Mouse (Mus musculus) liver, embryonic 13.5 days (tissue): Measurements from ENCODE around the gene Cabp7. TPM values are rescaled to one million over a fixed set of nuclear protein-coding genes. Genes with fewer than 3 reads are reported as not detected.
"Not testable (repeated sequence)": the region's sequence is repeated elsewhere in the genome, so short reads cannot be mapped to it uniquely, and the experiment has no call there.

Source experiments
- ATAC-seq: fragments of 200-750 bp; cut with Nextera tagmentation; 2 replicates; pipeline ENCODE4 v1.8.0; 2017; ENCODE audit warnings: low read depth, mild to moderate bottlenecking, moderate number of reproducible peaks, moderate library complexity
- DNase-seq: peaks from one replicate; pipeline ENCODE4 v3.0.0; 2022
- H3K27ac ChIP-seq: fragments of 300-500 bp; sonication (generic); 2 replicates; pipeline ENCODE4 v1.5.1; 2015; ENCODE audit warnings: moderate library complexity, mild to moderate bottlenecking, inconsistent platforms
- H3K27me3 ChIP-seq: fragments of 300-500 bp; sonication (generic); 2 replicates; pipeline ENCODE4 v1.6.1; 2015; ENCODE audit warnings: mild to moderate bottlenecking, inconsistent platforms
- H3K36me3 ChIP-seq: fragments of 300-500 bp; sonication (generic); 2 replicates; pipeline ENCODE4 v1.6.1; 2015; ENCODE audit warnings: mild to moderate bottlenecking, inconsistent platforms
- H3K4me1 ChIP-seq: fragments of 300-500 bp; sonication (generic); replicated peaks from 2 replicates; pipeline ENCODE4 v1.6.1; 2015; ENCODE audit warnings: inconsistent platforms
- H3K4me2 ChIP-seq: fragments of 300-500 bp; sonication (generic); 2 replicates; pipeline ENCODE4 v1.6.1; 2015; ENCODE audit warnings: inconsistent platforms, mild to moderate bottlenecking, moderate library complexity
- H3K4me3 ChIP-seq: fragments of 300-500 bp; sonication (generic); replicated peaks from 2 replicates; pipeline ENCODE4 v1.5.1; 2015; ENCODE audit warnings: mild to moderate bottlenecking, inconsistent platforms
- H3K9ac ChIP-seq: fragments of 300-500 bp; sonication (generic); 2 replicates; pipeline ENCODE4 v1.6.1; 2015; ENCODE audit warnings: mild to moderate bottlenecking, inconsistent platforms
- H3K9me3 ChIP-seq: fragments of 300-500 bp; sonication (generic); replicated peaks from 2 replicates; pipeline ENCODE4 v1.6.1; 2016; ENCODE audit warnings: inconsistent platforms
- WGBS: fragments of 180-500 bp; shearing (Covaris S2); methylation state at CpG from one replicate; pipeline ENCODE4 v1.1.7; 2015; ENCODE audit not compliant: insufficient replicate concordance; 5-methylcytosine and 5-hydroxymethylcytosine counted together
- polyA plus RNA-seq: library from polyadenylated mRNA; unstranded; fragments of >200 nt; fragmentation: Nextera tagmentation; extraction: Ambion mirVana; gene quantifications from 2 replicates; pipeline ENCODE4 v1.2.1, GENCODE M21; 2015

Cabp7 gene
- polyA plus RNA-seq, 1 experiment from 2014 or later, result not detected

DNA sequence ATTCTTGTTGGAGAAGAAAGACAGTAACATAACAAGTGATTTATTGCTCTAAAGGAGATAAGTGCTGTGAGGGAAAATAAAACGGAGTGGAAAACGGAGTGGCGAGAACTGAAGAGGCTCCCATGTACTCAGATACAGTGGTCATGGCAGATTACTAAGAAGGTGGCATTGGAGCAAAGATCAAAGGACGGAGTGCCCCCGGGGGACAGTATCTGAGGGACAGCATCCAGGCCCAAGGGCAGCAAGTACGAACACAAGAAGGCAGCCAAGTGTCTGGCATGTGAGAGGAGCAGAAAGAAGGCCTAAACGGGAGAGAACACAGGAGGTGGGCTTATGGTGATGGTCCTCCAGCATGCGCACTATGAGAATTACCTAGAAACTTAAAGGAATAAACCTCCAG lies 24.9 kb downstream of the Cabp7 start:
- no peaks in the 10 kb centered on the region for H3K27me3 ChIP-seq
- no peak overlapping the region for H3K9ac ChIP-seq
- H3K27ac ChIP-seq, result no peak overlapping the region
- no peak overlapping the region for H3K4me3 ChIP-seq
- peaks cover 9% of the 10 kb centered on the region; the same call in 1 of the 2 replicates for H3K4me1 ChIP-seq
- H3K36me3 ChIP-seq, result 0 out of 2 replicates have a peak, but pooled peaks cover 11% of the 10 kb centered on the region
- DNase-seq (no peak), ATAC-seq (no peak)
- H3K9me3 ChIP-seq, result no peaks in the 10 kb centered on the region
- H3K4me2 ChIP-seq, result no peak overlapping the region
- 82% methylated on average over 8 of the region's 8 CpGs for WGBS

DNA sequence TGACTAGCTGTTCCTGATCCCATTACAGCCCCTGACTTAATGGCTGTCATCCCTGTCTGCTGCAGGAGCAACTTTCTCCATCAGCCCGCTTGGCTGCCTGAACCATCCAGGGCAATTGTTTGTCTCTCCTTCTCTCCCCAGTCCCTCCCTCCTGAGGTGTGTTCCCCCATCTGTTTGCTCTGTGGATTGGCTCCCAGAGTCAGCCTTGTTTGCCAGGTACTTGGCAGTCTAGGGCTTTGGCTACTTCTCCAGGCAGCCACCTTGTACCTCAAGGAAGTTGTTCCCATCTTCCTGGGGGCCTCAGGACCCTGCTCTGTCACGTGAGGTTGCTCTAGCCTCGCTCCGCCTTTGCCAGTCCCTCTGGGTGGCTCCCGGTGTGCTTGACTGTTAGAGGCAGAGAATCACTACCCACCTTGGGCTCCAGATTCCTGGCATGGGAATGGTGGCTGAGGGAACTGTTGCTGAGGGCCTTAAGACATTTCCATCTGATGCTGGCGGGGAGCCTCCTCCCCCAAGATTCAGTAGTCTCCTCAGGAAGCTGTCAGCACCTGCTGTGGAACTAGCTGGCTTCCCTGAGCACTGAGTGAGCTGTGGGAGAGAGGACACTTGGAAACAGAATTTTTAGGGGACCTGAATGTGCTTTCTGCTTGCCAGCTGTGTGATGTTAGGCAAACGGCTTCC lies 25.5 kb downstream of the Cabp7 start:
- H3K9ac ChIP-seq, result no peak overlapping the region
- peaks cover 9% of the 10 kb centered on the region; the same call in 1 of the 2 replicates for H3K4me1 ChIP-seq
- no peak overlapping the region for H3K4me3 ChIP-seq
- ATAC-seq, result no peak
- H3K27ac ChIP-seq, result no peak overlapping the region
- DNase-seq, result no peak
- 0 out of 2 replicates have a peak, but pooled peaks cover 11% of the 10 kb centered on the region for H3K36me3 ChIP-seq
- WGBS, result 64% methylated on average over 7 of the region's 7 CpGs
- no peak overlapping the region for H3K4me2 ChIP-seq
- H3K9me3 ChIP-seq, result no peaks in the 10 kb centered on the region
- H3K27me3 ChIP-seq, result no peaks in the 10 kb centered on the region

DNA sequence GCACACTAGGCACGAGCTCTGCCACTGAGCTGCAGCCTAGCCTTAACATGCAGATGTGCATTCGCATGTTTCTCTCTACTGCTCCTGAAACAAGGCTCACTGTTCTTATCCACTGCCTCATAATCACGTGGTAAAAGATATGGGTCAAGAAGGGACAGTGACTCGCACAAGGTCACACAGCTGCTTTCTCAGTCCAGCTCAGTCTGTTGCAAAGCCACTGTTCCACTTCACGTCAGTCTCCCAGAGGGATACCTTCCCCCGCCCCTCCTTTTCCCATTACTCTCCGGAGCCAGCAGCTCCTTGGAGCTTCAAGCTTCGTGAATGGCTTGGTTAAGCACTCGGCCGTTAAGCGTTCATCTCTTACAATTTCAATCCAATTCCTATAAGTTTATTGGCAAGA lies 26.2 kb downstream of the Cabp7 start:
- peaks cover 9% of the 10 kb centered on the region; the same call in 1 of the 2 replicates for H3K4me1 ChIP-seq

DNA sequence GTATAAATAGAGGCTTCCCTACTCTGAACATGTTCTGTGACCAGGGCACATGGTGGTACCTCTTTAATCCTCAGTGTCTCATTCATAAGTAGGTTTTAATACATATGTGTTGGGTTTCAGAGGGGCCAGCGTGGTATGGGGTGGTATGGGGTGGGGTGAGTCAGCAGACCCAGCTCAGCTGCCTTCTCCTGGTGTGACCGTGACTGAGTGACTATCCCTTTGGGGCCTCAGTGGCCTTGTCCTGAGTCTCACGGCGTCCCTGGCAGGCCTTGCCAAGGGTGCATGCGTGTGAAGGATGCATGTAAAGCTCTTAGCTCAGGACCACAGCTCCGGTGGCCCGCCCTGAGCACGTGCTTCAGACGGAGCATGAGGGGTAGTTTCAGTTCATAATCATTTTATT lies 26.6 kb downstream of the Cabp7 start:
- H3K27me3 ChIP-seq, result no peaks in the 10 kb centered on the region
- H3K9ac ChIP-seq, result no peak overlapping the region
- H3K4me2 ChIP-seq, result no peak overlapping the region
- ATAC-seq (no peak), DNase-seq (no peak)
- H3K27ac ChIP-seq, result no peak overlapping the region
- H3K4me3 ChIP-seq, result no peak overlapping the region
- 0 out of 2 replicates have a peak, but pooled peaks cover 11% of the 10 kb centered on the region for H3K36me3 ChIP-seq
- WGBS, result 72% methylated on average over 9 of the region's 9 CpGs
- no peaks in the 10 kb centered on the region for H3K9me3 ChIP-seq
- H3K4me1 ChIP-seq, result peaks cover 9% of the 10 kb centered on the region; the same call in 1 of the 2 replicates

More for the DNA sequence above, 26.2 kb downstream of the Cabp7 start:
- Histone ChIP-seq H3K9ac (no peak overlapping the region), H3K9me3 (no peaks in the 10 kb centered on the region), H3K4me3 (no peak overlapping the region), H3K27ac (no peak overlapping the region), H3K27me3 (no peaks in the 10 kb centered on the region), H3K4me2 (no peak overlapping the region), H3K36me3 (0 out of 2 replicates have a peak, but pooled peaks cover 11% of the 10 kb centered on the region)
- ATAC-seq, result no peak
- 70% methylated on average over 11 of the region's 11 CpGs for WGBS
- DNase-seq, result no peak

DNA sequence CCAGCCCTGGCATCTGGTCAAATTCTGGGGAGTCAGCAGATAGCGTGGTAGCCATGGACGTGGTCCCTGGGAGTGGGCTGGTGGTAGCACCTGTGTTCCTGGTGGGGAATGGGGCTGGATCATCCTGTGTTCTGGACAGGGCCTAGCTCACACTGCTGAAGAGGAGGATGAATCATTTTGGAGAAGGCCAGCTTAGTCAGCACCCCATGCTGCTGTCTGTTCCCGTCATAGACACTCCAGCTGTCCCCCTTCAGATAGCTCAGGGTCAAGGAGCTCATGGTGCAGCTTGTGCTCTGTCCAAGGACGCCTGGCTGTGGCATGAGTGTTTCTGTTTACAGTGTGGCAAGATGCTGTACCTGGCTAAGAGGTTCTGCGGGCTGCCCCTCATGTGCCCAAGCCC lies 28.0 kb downstream of the Cabp7 start:
- 72% methylated on average over 5 of the region's 5 CpGs for WGBS
- Histone ChIP-seq H3K27me3 (no peaks in the 10 kb centered on the region), H3K9me3 (no peaks in the 10 kb centered on the region), H3K36me3 (0 out of 2 replicates have a peak, but pooled peaks cover 3% of the 10 kb centered on the region), H3K9ac (0 out of 2 replicates have a peak overlapping the region, but pooled peaks have one; percentile 5), H3K27ac (no peak overlapping the region), H3K4me2 (no peak overlapping the region), H3K4me1 (peaks cover 9% of the 10 kb centered on the region; the same call in 1 of the 2 replicates), H3K4me3 (no peak overlapping the region)
- DNase-seq (no peak), ATAC-seq (no peak)

DNA sequence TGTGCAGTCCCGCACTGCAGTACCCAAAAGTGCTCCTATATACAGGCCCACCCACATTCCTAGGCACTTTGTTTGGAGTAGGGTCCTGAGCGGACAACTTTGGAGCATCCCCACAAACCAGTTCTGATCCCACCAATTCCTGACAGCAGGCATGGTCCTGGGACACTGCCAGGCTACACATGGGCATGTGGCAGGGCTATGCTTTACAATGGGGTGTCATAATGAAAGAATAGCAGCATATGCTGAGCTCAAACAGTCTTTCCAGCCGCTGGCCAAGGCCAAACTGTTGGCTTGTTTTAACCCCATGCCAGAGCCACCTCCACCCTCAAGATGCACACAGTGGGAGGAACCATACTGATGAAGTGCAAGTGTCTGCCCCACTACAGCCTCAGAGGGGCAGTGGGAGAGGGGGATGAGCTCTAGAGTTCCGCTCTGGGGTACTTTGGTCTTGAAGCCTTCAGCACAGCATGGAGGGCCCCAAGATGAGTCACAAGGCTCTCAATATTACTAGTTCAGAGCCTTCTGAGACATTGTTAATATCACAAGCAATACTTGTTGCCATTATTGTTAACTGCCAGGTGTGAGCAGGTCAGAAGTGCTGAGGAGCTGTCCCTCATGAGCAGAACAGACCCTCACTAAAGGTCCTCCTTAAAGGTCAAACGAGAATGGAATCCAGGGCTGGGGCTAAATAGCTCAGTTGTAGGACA lies 29.9 kb downstream of the Cabp7 start:
- ATAC-seq, result no peak
- WGBS, result 73% methylated on average over 5 of the region's 5 CpGs

DNA sequence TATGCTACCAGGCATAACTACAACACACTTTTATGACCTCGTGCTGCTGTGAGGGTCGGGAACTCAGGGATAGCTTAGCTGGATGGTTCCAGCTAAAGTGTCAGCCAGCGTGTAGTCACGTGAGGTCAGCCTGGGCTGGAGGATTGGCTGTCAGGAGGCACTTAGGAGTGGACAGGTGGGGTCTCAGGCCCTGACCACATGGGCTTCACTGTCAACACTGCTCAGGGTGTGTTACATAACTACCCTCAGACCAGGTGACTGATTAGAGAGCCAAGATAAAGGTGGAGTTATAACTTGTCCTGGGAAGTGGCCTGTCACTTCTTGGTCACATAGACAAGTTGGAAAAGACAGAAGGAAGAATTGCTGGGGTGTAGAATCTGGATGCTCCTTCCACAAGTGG lies 31.0 kb downstream of the Cabp7 start:
- Histone ChIP-seq H3K4me1 (peaks cover 9% of the 10 kb centered on the region; the same call in 1 of the 2 replicates), H3K9ac (no peak overlapping the region), H3K4me2 (no peak overlapping the region), H3K27me3 (no peaks in the 10 kb centered on the region), H3K27ac (no peak overlapping the region), H3K4me3 (no peak overlapping the region), H3K9me3 (no peaks in the 10 kb centered on the region), H3K36me3 (no peaks in the 10 kb centered on the region)
- no peak for ATAC-seq
- DNase-seq, result no peak
- WGBS, result 75% methylated on average over 4 of the region's 4 CpGs

More for the DNA sequence above, 29.9 kb downstream of the Cabp7 start:
- Histone ChIP-seq H3K9ac (no peak overlapping the region), H3K27ac (no peak overlapping the region), H3K4me1 (peaks cover 9% of the 10 kb centered on the region; the same call in 1 of the 2 replicates), H3K4me2 (no peak overlapping the region), H3K27me3 (no peaks in the 10 kb centered on the region), H3K9me3 (no peaks in the 10 kb centered on the region), H3K4me3 (no peak overlapping the region), H3K36me3 (no peaks in the 10 kb centered on the region)
- DNase-seq, result no peak

DNA sequence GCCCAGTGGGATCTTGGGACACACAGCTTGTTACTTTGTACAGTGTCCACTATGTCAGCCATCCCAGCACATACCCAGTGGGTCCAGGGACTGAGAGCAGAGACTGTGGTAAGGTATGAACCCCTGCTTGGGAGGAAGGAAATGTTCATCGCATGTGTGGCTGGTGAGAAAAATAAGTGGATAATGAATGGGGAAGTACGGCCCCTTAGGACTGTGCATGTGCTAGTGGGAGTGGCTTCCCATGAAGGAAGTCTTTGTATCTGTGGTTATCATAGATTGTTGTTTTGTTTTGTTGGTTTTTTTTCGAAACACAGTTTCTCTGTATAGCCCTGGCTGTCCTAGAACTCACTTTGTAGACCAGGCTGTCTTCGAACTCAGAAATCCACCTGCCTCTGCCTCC lies 31.9 kb downstream of the Cabp7 start:
- no peaks in the 10 kb centered on the region for H3K36me3 ChIP-seq
- H3K9me3 ChIP-seq, result no peaks in the 10 kb centered on the region
- no peak overlapping the region for H3K27ac ChIP-seq
- no peaks in the 10 kb centered on the region for H3K27me3 ChIP-seq
- no peak overlapping the region for H3K4me3 ChIP-seq
- WGBS, result 28% methylated on average over 4 of the region's 4 CpGs
- H3K4me1 ChIP-seq, result peaks cover 5% of the 10 kb centered on the region; the same call in 1 of the 2 replicates
- H3K9ac ChIP-seq, result no peak overlapping the region
- no peak for ATAC-seq
- H3K4me2 ChIP-seq, result no peak overlapping the region
- DNase-seq, result no peak

DNA sequence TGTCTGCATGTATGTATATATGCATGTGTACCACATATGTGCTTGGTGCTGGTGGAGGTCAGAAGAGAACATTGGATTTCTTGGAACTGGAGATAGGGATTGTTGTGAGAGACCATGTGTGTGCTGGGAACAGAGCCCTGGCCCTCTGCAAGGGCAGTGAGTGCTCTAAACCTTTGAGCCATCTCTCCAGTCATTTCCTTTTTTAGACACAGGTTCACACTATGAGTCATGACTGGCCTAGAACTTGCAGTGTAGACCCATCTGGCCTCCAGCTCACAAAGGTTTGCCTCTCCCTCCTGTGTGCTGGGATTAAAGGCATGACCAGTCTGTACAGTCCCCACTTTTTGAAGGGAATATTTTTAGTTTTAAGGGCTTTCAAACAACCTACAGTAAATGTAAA lies 33.8 kb downstream of the Cabp7 start:
- ATAC-seq (no peak), DNase-seq (no peak)
- no peak overlapping the region for H3K9ac ChIP-seq

DNA sequence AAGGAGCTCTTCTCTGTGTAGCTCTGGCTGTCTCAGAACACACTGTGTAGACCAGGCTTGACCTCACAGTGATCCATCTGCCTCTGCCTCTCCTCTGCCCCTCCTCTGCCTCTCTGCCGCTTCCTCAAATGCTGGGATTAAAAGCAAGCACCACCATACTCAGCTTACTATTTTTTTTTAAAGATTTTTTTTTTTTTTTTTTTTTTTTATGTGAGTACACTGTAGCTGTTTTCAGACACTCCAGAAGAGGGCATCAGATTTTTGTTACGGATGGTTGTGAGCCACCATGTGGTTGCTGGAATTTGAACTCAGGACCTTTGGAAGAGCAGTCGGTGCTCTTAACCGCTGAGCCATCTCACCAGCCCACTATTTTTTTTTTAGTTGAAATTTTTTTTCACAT lies 36.4 kb downstream of the Cabp7 start:
- not testable (repeated sequence) for H3K4me2 ChIP-seq

More for the DNA sequence above, 33.8 kb downstream of the Cabp7 start:
- H3K4me2 ChIP-seq, result no peak overlapping the region
- H3K4me1 ChIP-seq, result no peaks in the 10 kb centered on the region; the same call in 1 of the 2 replicates
- H3K9me3 ChIP-seq, result no peaks in the 10 kb centered on the region
- H3K4me3 ChIP-seq, result no peak overlapping the region
- no peaks in the 10 kb centered on the region for H3K27me3 ChIP-seq
- no peak overlapping the region for H3K27ac ChIP-seq
- H3K36me3 ChIP-seq, result no peaks in the 10 kb centered on the region

DNA sequence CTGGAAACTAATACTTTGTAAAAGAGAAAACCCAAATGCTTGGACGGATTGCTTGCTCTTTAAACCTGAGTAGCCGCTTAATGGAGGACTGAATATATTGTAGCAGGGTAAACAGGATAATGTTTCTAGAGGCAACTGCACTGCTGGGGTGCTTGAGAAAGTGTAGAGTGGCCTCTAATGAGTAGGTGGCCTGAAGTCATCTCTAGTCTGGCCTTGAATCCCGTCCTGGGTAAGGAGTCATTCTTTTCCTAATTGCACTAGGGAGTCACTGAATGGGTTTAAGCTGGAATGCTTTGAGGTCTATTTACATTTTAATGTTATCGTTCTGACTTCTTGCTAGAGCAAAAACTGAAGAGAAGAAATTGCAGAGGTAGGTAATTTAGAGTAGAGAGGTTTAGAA lies 41.4 kb downstream of the Cabp7 start:
- peak overlapping the region; percentile 75 for H3K27ac ChIP-seq
- DNase-seq (no peak), ATAC-seq (no peak)
- H3K27me3 ChIP-seq, result no peaks in the 10 kb centered on the region
- H3K4me3 ChIP-seq, result peak overlapping the region; percentile 82
- peak overlapping the region; percentile 90 for H3K4me2 ChIP-seq
- no peaks in the 10 kb centered on the region for H3K9me3 ChIP-seq
- WGBS, result 15% methylated on average over 4 of the region's 4 CpGs
- peaks cover 22% of the 10 kb centered on the region for H3K36me3 ChIP-seq
- peak overlapping the region; percentile 83 for H3K9ac ChIP-seq
- peaks cover 36% of the 10 kb centered on the region for H3K4me1 ChIP-seq

More for the DNA sequence above, 36.4 kb downstream of the Cabp7 start:
- not testable (repeated sequence) for H3K36me3 ChIP-seq, H3K4me3 ChIP-seq, H3K9me3 ChIP-seq, ATAC-seq, DNase-seq, H3K27ac ChIP-seq, H3K27me3 ChIP-seq, H3K9ac ChIP-seq
- H3K4me1 ChIP-seq, result peaks cover 12% of the 10 kb centered on the region
- WGBS, result 84% methylated on average over 4 of the region's 4 CpGs
